Mouse (Mus musculus) bone marrow, adult 2 months (tissue): Measurements from ENCODE around the gene Gid8. TPM values are rescaled to one million over a fixed set of nuclear protein-coding genes. Genes with fewer than 3 reads are reported as not detected.

ENCODE experiments used
- H3K27ac ChIP-seq: fragments of 200-500 bp; 2 replicates; pipeline ENCODE4 v1.5.1; 2012; ENCODE audit warnings: low read depth, mild to moderate bottlenecking, control low read depth, inconsistent platforms, low read length; ENCODE audit not compliant: control insufficient read depth, poor library complexity, insufficient read depth
- H3K4me1 ChIP-seq: fragments of 200-500 bp; 2 replicates; pipeline ENCODE4 v1.6.1; 2011; ENCODE audit warnings: low read length; ENCODE audit not compliant: control insufficient read depth, insufficient read depth
- H3K4me3 ChIP-seq: fragments of 200-500 bp; replicated peaks from 2 replicates; pipeline ENCODE3; 2011; ENCODE audit warnings: mild to moderate bottlenecking, low read depth, low read length, control low read depth; ENCODE audit not compliant: control insufficient read depth
- CTCF ChIP-seq: fragments of 200-500 bp; IDR thresholded peaks from 2 replicates; pipeline ENCODE4 v1.5.1; 2011; ENCODE audit warnings: low read length, control low read depth; ENCODE audit not compliant: control insufficient read depth, insufficient read depth
- POLR2A ChIP-seq: fragments of 200-500 bp; IDR thresholded peaks from 2 replicates; pipeline ENCODE4 v1.6.1; 2011; ENCODE audit warnings: low read depth, mild to moderate bottlenecking, control low read depth, low read length, borderline replicate concordance; ENCODE audit not compliant: control insufficient read depth
- WGBS: fragments of 180-500 bp; shearing (Covaris S2); methylation state at CpG from one replicate; pipeline ENCODE4 v1.1.7; 2018; 5-methylcytosine and 5-hydroxymethylcytosine counted together
- polyA plus RNA-seq: library from polyadenylated mRNA; stranded (reverse); fragments of >200 nt; gene quantifications from 2 replicates; pipeline ENCODE4 v1.2.4, GENCODE M21; 2011; ENCODE audit warnings: low replicate concordance; ENCODE audit not compliant: missing spikeins, insufficient read depth, insufficient read length

Gid8 gene
- polyA plus RNA-seq, 1 experiment, result 81.5 TPM

DNA sequence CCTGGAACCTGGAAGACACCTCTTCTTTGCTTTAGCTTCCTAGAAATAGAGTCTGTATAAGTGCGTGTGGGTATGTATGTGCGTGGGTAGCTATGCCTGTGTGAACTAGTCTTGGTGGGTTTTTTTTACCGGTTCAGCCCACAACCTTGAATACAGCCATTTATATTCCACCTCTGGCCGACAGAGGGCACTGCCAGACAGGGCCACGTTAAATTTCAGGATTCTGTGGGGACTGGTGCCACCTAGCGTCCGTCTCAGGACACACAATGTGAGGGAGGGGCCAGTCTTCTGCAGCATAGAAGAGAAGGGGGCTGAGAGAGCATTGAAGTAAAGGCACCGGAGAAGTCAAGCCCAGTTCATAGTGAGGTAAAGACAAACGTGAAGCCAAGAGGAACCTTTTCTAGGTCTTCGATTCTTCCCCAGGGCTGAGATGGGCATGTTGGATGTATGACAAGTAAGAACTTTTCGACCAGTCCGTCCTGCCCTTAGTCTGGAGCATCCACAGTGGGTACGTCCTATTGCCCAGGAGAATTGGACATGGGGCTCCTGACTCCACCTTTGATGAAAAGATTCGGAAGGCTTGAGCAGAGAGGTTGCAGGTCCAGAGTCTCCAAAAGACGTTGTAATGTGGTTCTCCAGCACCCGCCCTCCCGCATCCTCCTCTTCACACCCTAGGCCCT is 35.5 kb downstream of the Gid8 start:
- WGBS, result 30% methylated on average over 17 of the region's 17 CpGs
- no peak overlapping the region for H3K4me3 ChIP-seq
- H3K27ac ChIP-seq, result no peak overlapping the region
- peaks cover 2% of the 10 kb centered on the region; the same call in 1 of the 2 replicates for H3K4me1 ChIP-seq
- TF ChIP-seq POLR2A, result no peak
- peak; percentile 100 for TF ChIP-seq CTCF

DNA sequence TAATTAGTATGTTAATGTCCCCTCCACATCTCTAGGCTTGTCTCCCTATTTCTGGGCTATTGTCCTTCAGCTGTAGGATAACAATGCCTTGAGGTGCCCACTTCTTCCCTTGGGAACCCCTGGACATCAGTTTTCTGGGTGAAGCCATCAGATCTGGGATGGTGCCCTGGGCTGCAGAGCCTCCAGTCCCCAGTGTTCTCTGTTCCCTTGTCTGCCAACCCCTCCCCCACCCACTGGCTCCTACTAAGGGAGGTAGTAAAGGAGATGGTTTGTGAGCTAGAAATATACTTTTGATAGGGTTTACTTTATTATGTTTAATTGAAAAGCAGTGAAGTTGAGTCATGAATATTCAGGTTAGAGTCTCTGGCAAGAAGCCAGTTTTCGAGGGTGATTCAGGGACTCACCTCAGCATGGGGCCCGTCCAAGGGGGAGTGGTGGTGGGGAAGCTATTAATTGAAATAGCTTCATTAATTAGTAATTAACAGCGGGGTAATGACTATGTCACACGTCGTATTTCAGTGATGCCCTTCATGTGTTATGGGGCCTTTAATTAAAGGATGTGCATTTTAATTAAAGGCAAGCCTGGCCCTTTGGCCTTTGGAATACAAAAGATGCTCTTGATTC is 36.8 kb downstream of the Gid8 start:
- no peak overlapping the region for H3K4me3 ChIP-seq
- WGBS, result 45% methylated on average over 5 of the region's 5 CpGs
- TF ChIP-seq CTCF (no peak), POLR2A (no peak)
- no peaks in the 10 kb centered on the region for H3K4me1 ChIP-seq
- H3K27ac ChIP-seq, result no peak overlapping the region

DNA sequence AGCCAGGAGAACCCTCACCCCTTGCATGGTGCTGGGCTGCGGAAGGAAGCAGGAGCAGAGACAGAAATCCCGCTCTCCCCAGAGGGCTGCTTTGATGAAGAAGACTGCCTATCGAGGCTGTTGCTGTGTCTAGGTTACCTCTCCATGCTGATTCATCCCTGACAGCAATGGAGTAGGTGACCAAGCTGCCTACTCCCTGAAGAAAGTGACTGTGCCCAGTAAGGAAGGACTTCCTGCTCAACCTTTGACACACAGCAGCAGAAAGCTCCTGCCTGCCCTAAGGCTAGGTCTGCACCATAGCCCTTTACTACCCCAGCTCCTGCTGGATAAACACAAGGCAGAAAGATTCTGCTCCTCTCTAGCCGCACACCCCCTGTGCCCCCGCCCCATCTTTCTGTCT is 39.0 kb downstream of the Gid8 start:
- TF ChIP-seq POLR2A, result no peak
- TF ChIP-seq CTCF, result no peak
- Histone ChIP-seq H3K4me1 (no peaks in the 10 kb centered on the region), H3K4me3 (no peak overlapping the region), H3K27ac (no peak overlapping the region)
- 56% methylated on average over 5 of the region's 5 CpGs for WGBS

DNA sequence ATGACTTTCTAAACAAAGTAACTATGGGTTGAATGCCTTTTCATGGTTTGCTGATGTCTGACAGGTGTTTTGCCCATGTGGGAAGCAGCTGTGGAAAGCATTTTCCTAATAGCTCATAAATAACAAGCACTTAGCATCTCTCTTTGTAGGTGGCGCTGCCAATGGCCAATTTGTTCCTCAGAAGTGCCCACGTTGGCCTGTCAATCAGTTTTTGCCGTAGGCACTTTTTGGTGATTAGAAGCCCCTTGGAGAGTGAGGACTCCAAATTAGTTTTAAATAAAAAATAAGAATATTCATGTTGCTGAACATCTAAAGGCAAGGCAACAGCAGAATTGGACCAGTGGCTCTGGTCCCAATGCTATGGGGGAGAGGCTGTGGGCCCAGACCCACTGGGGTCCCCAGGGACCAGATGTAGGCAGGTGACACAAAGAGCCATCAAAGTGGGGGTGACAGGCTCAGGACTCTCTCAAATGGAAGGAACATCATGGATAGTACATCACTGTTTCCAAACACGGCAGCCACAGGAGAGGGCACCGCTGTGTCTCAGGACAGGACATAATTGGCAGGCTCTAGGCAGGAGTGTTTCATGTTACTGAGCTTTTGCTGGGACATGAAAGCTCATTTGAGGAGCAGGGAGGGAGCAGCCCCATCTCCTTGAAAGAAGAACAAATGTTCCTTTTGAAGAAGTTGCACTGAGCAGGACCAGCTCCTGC is 45.2 kb downstream of the Gid8 start:
- H3K4me1 ChIP-seq, result no peaks in the 10 kb centered on the region
- WGBS, result 72% methylated on average over 5 of the region's 5 CpGs
- H3K4me3 ChIP-seq, result no peak overlapping the region
- no peak overlapping the region for H3K27ac ChIP-seq
- TF ChIP-seq CTCF (no peak), POLR2A (no peak)

DNA sequence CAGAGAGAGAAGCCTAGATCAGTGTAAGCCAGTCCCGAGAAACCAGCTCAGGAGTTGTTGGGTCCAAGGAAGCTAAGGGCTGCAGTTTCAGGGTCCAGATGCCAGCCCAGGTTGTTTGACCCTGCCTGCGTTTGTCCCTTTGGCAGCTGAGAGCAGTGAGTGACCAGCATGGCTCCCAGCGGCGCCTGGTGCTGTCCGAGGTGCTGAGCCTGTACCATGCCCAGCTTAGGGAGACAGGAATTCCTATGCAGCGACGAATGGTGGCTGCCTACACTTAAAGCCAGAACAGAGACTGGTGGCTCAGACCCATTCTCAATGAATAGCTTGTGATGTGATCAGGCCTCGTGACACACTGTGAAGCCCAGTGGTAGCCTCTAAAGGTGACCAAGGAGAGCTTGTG is 46.0 kb downstream of the Gid8 start:
- Histone ChIP-seq H3K4me1 (no peaks in the 10 kb centered on the region), H3K4me3 (no peak overlapping the region), H3K27ac (no peak overlapping the region)
- 3% methylated on average over 8 of the region's 8 CpGs for WGBS
- TF ChIP-seq POLR2A (no peak), CTCF (no peak)

DNA sequence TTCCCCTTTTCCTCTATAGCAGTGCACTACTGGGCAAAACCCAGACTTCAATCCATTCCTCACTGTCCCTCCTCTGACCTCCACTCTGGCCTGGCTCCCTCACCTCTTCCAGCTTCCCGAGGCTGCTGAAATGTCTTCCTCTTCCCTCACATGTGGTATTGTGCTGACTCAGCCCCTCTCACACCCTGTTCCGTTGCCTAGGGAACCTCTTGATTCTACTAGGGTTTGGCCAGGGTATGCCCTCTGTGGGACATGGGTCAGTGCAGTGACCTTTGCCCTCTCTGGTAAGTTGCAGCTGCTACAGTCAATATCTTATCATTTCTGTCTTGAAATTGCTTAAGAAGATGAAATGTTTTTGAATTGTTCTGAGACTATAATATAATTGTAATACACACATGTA is 46.9 kb downstream of the Gid8 start:
- H3K27ac ChIP-seq, result no peak overlapping the region
- no peaks in the 10 kb centered on the region for H3K4me1 ChIP-seq
- TF ChIP-seq CTCF (no peak), POLR2A (no peak)
- H3K4me3 ChIP-seq, result no peak overlapping the region
- 20% methylated on average over 2 of the region's 2 CpGs for WGBS

DNA sequence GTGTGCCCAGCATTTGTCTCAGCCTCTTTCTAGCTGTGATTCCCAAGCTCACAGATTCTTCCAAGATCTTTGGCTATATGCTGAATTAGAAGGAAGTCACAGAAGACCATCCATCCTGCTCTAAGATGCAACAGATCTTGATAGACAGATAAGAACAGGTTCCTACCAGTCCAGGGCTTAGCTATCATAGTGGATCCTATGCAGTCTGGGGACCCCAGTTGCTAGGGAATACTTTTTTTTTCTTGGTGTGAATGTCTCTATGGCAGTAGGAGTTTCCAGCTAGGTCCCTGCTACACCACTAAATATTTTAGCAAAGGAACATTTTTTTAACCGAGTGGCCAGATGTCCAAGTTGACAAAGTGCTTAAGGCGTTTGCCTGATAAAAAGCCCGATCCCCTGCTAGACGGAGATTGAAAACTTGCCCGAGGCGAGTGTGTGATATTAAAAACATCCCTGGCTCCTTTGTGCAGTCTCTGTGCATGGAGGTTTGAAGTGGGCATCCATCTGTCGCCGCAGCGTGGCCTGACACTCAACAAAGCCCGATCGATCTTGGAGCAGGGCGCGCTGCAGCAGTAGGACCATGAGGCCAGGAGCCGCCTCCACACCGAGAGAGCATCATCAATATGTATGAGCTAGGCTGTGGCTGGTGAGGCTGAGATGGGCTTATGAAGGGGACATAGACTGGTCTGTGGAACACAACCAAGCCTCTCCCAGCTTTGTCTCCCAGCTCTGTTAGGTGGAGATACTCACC is 48.8 kb downstream of the Gid8 start:
- no peaks in the 10 kb centered on the region for H3K4me1 ChIP-seq
- H3K4me3 ChIP-seq, result no peak overlapping the region
- TF ChIP-seq POLR2A, result no peak
- TF ChIP-seq CTCF, result no peak
- 56% methylated on average over 15 of the region's 15 CpGs for WGBS
- H3K27ac ChIP-seq, result no peak overlapping the region

DNA sequence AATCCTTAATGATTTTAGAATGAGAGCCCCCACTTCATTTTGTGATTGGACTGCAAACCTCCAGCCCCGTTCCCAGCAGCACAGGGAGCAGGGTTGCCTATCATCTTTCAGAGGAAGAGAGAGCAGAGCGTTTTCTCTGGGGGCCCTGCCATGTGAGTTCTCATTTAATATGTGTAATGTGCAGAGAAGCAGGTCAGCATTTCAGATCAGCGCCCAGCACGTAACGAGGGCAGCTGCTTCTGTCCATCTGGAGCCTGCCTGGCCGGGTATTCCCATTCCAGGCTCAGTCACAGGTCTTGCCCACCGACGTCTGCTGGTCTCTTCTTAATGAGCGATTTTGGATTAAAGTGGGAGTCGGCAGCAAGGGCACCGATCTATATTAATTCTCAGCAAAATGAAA is 55.1 kb downstream of the Gid8 start:
- 76% methylated on average over 11 of the region's 11 CpGs for WGBS
- H3K4me3 ChIP-seq, result no peak overlapping the region
- TF ChIP-seq POLR2A (no peak), CTCF (no peak)

More for the DNA sequence above, 55.1 kb downstream of the Gid8 start:
- Histone ChIP-seq H3K27ac (no peak overlapping the region), H3K4me1 (no peaks in the 10 kb centered on the region)
